Mouse (Mus musculus): Measurements from ENCODE around the gene Ssxb1. TPM values are rescaled to one million over a fixed set of nuclear protein-coding genes. Genes with fewer than 3 reads are reported as not detected.
"Not testable (repeated sequence)": the region's sequence is repeated elsewhere in the genome, so short reads cannot be mapped to it uniquely, and the experiment has no call there.

Gene Ssxb1
- not detected in 2 replicates for polyA plus RNA-seq (2012; ENCODE audit: insufficient read depth, insufficient read length, missing spikeins)

DNA sequence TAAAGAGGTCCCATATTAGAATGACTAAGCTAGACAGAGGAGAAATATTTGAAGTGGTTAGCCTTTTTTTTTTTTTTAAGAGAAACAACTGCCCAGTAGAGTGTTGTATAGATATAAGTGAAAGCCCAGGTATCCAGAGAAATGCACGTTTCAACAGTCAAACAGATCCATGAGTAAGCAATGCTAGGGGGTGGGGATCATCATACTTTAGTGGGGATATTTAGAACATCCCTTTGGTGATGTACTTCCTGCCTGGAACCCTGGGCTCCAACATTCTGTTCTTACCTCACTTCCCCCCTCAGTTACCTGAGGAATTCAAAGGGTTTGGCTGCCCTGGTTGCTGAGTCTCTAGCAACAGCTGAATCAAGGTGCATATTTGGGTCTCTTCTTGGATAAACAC is at the start of gene Ssxb1:
Gene Ssxb1 (plus strand): TSS at position 301 of the 400 bp plus-strand sequence.
- H3K27ac ChIP-seq (replicated peaks; ENCODE audit: low read depth, low read length); H3K4me3 ChIP-seq (ENCODE audit: insufficient read depth, low read depth, low read length); H3K4me1 ChIP-seq (ENCODE audit: control insufficient read depth, insufficient read depth, insufficient read length, low read length): not testable (repeated sequence)

DNA sequence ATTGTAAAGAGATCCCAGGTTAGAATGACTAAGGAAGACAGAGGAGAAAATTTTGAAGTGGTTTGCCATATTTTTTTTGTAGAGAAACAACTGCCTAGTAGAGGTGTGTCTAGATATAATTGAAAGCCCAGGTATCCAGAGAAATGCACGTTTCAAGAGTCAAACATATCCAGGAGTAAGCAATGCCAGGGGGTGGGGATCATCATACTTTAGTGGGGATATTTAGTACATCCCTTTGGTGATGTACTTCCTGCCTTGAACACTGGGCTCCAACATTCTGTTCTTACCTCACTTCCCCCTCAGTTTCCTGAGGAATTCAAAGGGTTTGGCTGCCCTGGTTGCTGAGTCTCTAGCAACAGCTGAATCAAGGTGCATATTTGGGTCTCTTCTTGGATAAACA is 46.4 kb upstream of the Ssxb1 start, which contains the start of gene Ssxb9:
Gene Ssxb9 (plus strand): TSS at position 301 of the 400 bp plus-strand sequence.
- H3K4me3 ChIP-seq (ENCODE audit: insufficient read depth, low read depth, low read length); H3K27ac ChIP-seq (replicated peaks; ENCODE audit: low read depth, low read length); H3K4me1 ChIP-seq (ENCODE audit: control insufficient read depth, insufficient read depth, insufficient read length, low read length): not testable (repeated sequence)

DNA sequence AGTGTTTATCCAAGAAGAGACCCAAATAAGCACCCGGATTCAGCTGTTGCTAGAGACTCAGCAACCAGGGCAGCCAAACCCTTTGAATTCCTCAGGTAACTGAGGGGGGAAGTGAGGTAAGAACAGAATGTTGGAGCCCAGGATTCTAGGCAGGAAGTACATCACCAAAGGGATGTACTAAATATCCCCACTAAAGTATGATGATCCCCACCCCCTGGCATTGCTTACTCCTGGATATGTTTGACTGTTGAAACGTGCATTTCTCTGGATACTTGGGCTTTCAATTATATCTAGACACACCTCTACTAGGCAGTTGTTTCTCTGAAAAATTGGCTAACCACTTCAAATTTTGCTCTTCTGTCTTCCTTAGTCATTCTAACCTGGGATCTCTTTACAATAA is 48.5 kb downstream of the Ssxb1 start, which contains the start of gene Ssxb2:
Gene Ssxb2 (minus strand): TSS at position 101 of the 400 bp plus-strand sequence.
- not testable (repeated sequence) for H3K4me3 ChIP-seq (ENCODE audit: insufficient read depth, low read depth, low read length); H3K27ac ChIP-seq (replicated peaks; ENCODE audit: low read depth, low read length); H3K4me1 ChIP-seq (ENCODE audit: control insufficient read depth, insufficient read depth, insufficient read length, low read length)

Other genes starting within 250 kb of the Ssxb1 start
- 3.2 and 4.2 TPM in 2 replicates for gene Tbc1d25, start 237.1 kb upstream of the Ssxb1 start, polyA plus RNA-seq (2012; ENCODE audit: insufficient read depth, insufficient read length, missing spikeins)
- 36.2 and 45.9 TPM in 2 replicates for gene Ebp, start 219.8 kb upstream of the Ssxb1 start, polyA plus RNA-seq (2012; ENCODE audit: insufficient read depth, insufficient read length, missing spikeins)
- gene Porcn, start 206.8 kb upstream of the Ssxb1 start, polyA plus RNA-seq (2012; ENCODE audit: insufficient read depth, insufficient read length, missing spikeins) = 6.0 and 7.3 TPM in 2 replicates
- gene Ftsj1, start 160.9 kb upstream of the Ssxb1 start, polyA plus RNA-seq (2012; ENCODE audit: insufficient read depth, insufficient read length, missing spikeins) = 19.6 and 22.2 TPM in 2 replicates
- not detected in 2 replicates for gene Slc38a5, start 142.2 kb upstream of the Ssxb1 start, polyA plus RNA-seq (2012; ENCODE audit: insufficient read depth, insufficient read length, missing spikeins)
- not detected in 2 replicates for gene Ssxb10, start 85.9 kb upstream of the Ssxb1 start, polyA plus RNA-seq (2012; ENCODE audit: insufficient read depth, insufficient read length, missing spikeins)
- not detected in 2 replicates for gene Ssxb9, start 46.3 kb upstream of the Ssxb1 start, polyA plus RNA-seq (2012; ENCODE audit: insufficient read depth, insufficient read length, missing spikeins)
- gene Ssxb2, start 48.4 kb downstream of the Ssxb1 start, polyA plus RNA-seq (2012; ENCODE audit: insufficient read depth, insufficient read length, missing spikeins) = not detected in 2 replicates
- not detected in 2 replicates for gene Gm14459, start 111.6 kb downstream of the Ssxb1 start, polyA plus RNA-seq (2012; ENCODE audit: insufficient read depth, insufficient read length, missing spikeins)
- gene Ssxb6, start 134.9 kb downstream of the Ssxb1 start, polyA plus RNA-seq (2012; ENCODE audit: insufficient read depth, insufficient read length, missing spikeins) = not detected in 2 replicates
- not detected in 2 replicates for gene Ssxb3, start 178.5 kb downstream of the Ssxb1 start, polyA plus RNA-seq (2012; ENCODE audit: insufficient read depth, insufficient read length, missing spikeins)

Data from brown adipose tissue, adult 24 weeks (tissue).